Mouse (Mus musculus): ENCODE data around the gene Slmap.

DNA sequence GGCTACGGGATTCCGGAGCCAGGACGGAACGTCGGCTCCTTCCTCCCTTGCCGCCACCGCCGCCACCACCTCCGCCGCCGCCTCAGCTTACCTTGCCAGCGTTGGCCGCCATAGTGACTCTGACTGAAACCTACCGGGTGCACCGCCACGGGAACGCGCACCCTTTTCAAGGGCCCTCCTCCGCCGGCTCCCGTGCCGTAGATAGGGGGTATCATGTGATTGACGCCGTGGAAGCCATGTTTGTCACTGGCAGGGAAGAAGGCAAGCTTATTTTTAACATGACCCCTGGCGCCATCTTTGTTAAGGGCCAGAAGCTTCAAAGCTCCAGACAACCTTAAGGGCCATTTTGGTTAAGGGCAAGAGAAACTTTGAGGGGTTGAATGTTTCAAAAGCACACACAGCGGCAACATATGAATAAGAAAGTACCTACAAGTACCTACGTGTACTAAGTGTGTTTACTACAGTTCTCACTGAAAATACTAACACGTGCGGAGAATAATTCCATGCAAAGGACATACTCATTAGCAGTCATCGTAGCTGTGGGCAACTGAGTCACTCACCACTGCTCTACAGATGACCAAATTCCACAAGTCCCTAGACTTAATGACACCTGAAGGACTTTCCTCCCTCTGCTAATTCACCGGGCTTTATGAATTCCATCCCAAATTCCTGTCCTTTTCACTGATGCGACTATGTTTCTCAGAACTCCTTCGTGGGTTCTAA lies at the start of gene Slmap:
- no peak for TF ChIP-seq CTCF (IDR thresholded peaks at IDR 0.05; ENCODE audit: extremely low read depth, insufficient read depth, low read length)
- peak; percentile 92 for TF ChIP-seq POLR2A (IDR thresholded peaks at IDR 0.05; ENCODE audit: extremely low read depth, insufficient read depth, low read length)

Measured in cortical plate, adult 2 months (tissue).